Mouse (Mus musculus): ENCODE data around the gene Dync1i1.
"Not testable (repeated sequence)": the region's sequence is repeated elsewhere in the genome, so short reads cannot be mapped to it uniquely, and the experiment has no call there.

Gene Dync1i1

GRCm38 (mm10) chr6:5725611-5726236 is at the start of gene Dync1i1:
TSS of gene Dync1i1 (plus strand) at chr6:5725639.
- peak; percentile 76 to 84 for DNase-seq (ENCODE audit: low spot score in 2 of 2)

GRCm38 (mm10) chr6:5679738-5680137 is 45.7 kb upstream of the Dync1i1 start:
- no peak for DNase-seq (ENCODE audit: low spot score in 2 of 2)

- DNase-seq (ENCODE audit: low spot score in 2 of 2): no peak
Observed at GRCm38 (mm10) chr6:5701826-5702225, 23.6 kb upstream of the Dync1i1 start.

- DNase-seq (ENCODE audit: low spot score in 2 of 2): not testable (repeated sequence)
Observed at GRCm38 (mm10) chr6:5707894-5708293, 17.5 kb upstream of the Dync1i1 start.

- no peak for DNase-seq (ENCODE audit: low spot score in 2 of 2)
Observed at GRCm38 (mm10) chr6:5710063-5710605, 15.3 kb upstream of the Dync1i1 start.

- no peak for DNase-seq (ENCODE audit: low spot score in 2 of 2)
Observed at GRCm38 (mm10) chr6:5712620-5713019, 12.8 kb upstream of the Dync1i1 start.

- no peak for DNase-seq (ENCODE audit: low spot score in 2 of 2)
Observed at GRCm38 (mm10) chr6:5715101-5715618, 10.3 kb upstream of the Dync1i1 start.

- no peak for DNase-seq (ENCODE audit: low spot score in 2 of 2)
Observed at GRCm38 (mm10) chr6:5718955-5719354, 6.5 kb upstream of the Dync1i1 start.

- not testable (repeated sequence) for DNase-seq (ENCODE audit: low spot score in 2 of 2)
Observed at GRCm38 (mm10) chr6:5720716-5721115, 4.7 kb upstream of the Dync1i1 start.

- DNase-seq (ENCODE audit: low spot score in 2 of 2): no peak
Observed at GRCm38 (mm10) chr6:5723986-5724385, 1.5 kb upstream of the Dync1i1 start.

- DNase-seq (ENCODE audit: low spot score in 2 of 2): peak; percentile 38 to 47
Observed at GRCm38 (mm10) chr6:5726237-5726670, 815 bp downstream of the Dync1i1 start.

- no peak for DNase-seq (ENCODE audit: low spot score in 2 of 2)
Observed at GRCm38 (mm10) chr6:5733217-5733616, 7.8 kb downstream of the Dync1i1 start.

GRCm38 (mm10) chr6:5734398-5734797 is 9.0 kb downstream of the Dync1i1 start:
- DNase-seq (ENCODE audit: low spot score in 2 of 2): no peak

GRCm38 (mm10) chr6:5734862-5735261 is 9.4 kb downstream of the Dync1i1 start:
- no peak for DNase-seq (ENCODE audit: low spot score in 2 of 2)

GRCm38 (mm10) chr6:5739711-5740110 is 14.3 kb downstream of the Dync1i1 start:
- peak; percentile 42 to 55 for DNase-seq (ENCODE audit: low spot score in 2 of 2)

GRCm38 (mm10) chr6:5741395-5742032 is 16.1 kb downstream of the Dync1i1 start:
- peak; percentile 34 to 51 for DNase-seq (ENCODE audit: low spot score in 2 of 2)

- no peak for DNase-seq (ENCODE audit: low spot score in 2 of 2)
Observed at GRCm38 (mm10) chr6:5750079-5750711, 24.8 kb downstream of the Dync1i1 start.

GRCm38 (mm10) chr6:5752128-5752527 is 26.7 kb downstream of the Dync1i1 start:
- DNase-seq (ENCODE audit: low spot score in 2 of 2): peak; percentile 84 to 86

- DNase-seq (ENCODE audit: low spot score in 2 of 2): no peak
Observed at GRCm38 (mm10) chr6:5752617-5753016, 27.2 kb downstream of the Dync1i1 start.

GRCm38 (mm10) chr6:5756509-5757130 is 31.2 kb downstream of the Dync1i1 start:
- peak in 1 of 2 experiments; percentile 1 for DNase-seq (ENCODE audit: low spot score in 2 of 2)

- no peak for DNase-seq (ENCODE audit: low spot score in 2 of 2)
Observed at GRCm38 (mm10) chr6:5762943-5763342, 37.5 kb downstream of the Dync1i1 start.

GRCm38 (mm10) chr6:5768576-5768975 is 43.1 kb downstream of the Dync1i1 start:
- no peak for DNase-seq (ENCODE audit: low spot score in 2 of 2)

Measured in right cerebral cortex, postnatal 10 days (tissue).